Comparison of ENCODE assay signal across 28 mouse cellular contexts in the genomic region with DNA sequence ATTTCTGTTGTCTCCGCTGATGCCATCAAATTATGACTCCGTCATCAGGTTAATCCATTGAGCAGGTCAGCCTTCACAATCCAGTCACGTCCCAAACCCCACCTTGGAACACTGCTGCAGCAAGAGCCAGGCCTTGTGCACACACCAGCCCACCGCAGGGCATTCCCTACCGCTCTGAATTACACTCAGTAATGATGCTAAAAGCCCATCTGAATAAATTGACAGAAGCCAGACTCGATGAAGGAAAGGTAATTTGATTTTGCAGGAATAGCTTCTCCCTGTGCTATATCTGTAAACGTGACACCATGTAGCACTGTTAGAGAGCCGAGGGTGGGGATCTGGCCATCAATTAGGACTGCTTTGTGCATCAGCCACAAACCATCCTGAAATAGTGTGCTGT.
"Had no signal": no experiment of that assay in that cellular context is flagged by ENCODE, and none has a peak within 500 bp of the region (broad histone marks: within the 10 kb centered on the region; RNA-seq: fewer than 3 reads in every experiment).

No protein-coding gene starts in this region.

- DNase-seq: cerebellum, adult 8-10 months; cerebellum, adult 9-10 months; cerebellum, adult 9-11 months; cerebellum, postnatal 10 days; cerebellum, postnatal 14 days; cerebellum, postnatal 25 days; cerebellum, postnatal 36 days; embryo, embryonic 11 days; forebrain, postnatal 0 days; gastrocnemius, adult 2 months; gastrocnemius, postnatal 10 days; gastrocnemius, postnatal 14 days; gastrocnemius, postnatal 25 days; gastrocnemius, postnatal 36 days; heart, adult 11 months; heart, adult 18-20 months; heart, adult 2 months had no signal

- H3K27me3 ChIP-seq: embryonic facial prominence, embryonic 12.5 days; embryonic facial prominence, embryonic 13.5 days; embryonic facial prominence, embryonic 15.5 days; forebrain, embryonic 12.5 days; forebrain, embryonic 13.5 days; forebrain, embryonic 15.5 days had no signal

- H3K9me3 ChIP-seq: embryonic facial prominence, embryonic 12.5 days; embryonic facial prominence, embryonic 13.5 days; embryonic facial prominence, embryonic 15.5 days; forebrain, embryonic 10.5 days; forebrain, embryonic 12.5 days; forebrain, embryonic 13.5 days; forebrain, embryonic 15.5 days; heart, embryonic 10.5 days had no signal

- H3K9ac ChIP-seq: embryonic facial prominence, embryonic 12.5 days; embryonic facial prominence, embryonic 13.5 days; embryonic facial prominence, embryonic 15.5 days; forebrain, embryonic 12.5 days; forebrain, embryonic 13.5 days; forebrain, embryonic 15.5 days; forebrain, postnatal 0 days had no signal

- H3K4me3 ChIP-seq: embryonic facial prominence, embryonic 12.5 days; embryonic facial prominence, embryonic 13.5 days; embryonic facial prominence, embryonic 15.5 days; erythroblast, embryonic 14.5 days; forebrain, embryonic 10.5 days; forebrain, embryonic 12.5 days; forebrain, embryonic 13.5 days; forebrain, embryonic 15.5 days; gastrocnemius, adult 2 months; heart, adult 2 months; heart, embryonic 10.5 days had no signal

- H3K4me2 ChIP-seq: embryonic facial prominence, embryonic 12.5 days; embryonic facial prominence, embryonic 13.5 days; embryonic facial prominence, embryonic 15.5 days; forebrain, embryonic 12.5 days; forebrain, embryonic 13.5 days; forebrain, embryonic 15.5 days had no signal

- ATAC-seq: forebrain, embryonic 13.5 days; forebrain, embryonic 14.5 days; forebrain, embryonic 15.5 days; forebrain, embryonic 16.5 days; forebrain, postnatal 0 days had no signal

- H3K27ac ChIP-seq: embryonic facial prominence, embryonic 12.5 days; embryonic facial prominence, embryonic 13.5 days; embryonic facial prominence, embryonic 15.5 days; forebrain, embryonic 10.5 days; forebrain, embryonic 12.5 days; forebrain, embryonic 13.5 days; forebrain, embryonic 15.5 days; gastrocnemius, adult 2 months; heart, adult 2 months; heart, embryonic 10.5 days had no signal

- H3K4me1 ChIP-seq: embryonic facial prominence, embryonic 12.5 days; embryonic facial prominence, embryonic 13.5 days; embryonic facial prominence, embryonic 15.5 days; forebrain, embryonic 10.5 days; forebrain, embryonic 12.5 days; forebrain, embryonic 13.5 days; heart, embryonic 10.5 days had no signal
